16 mouse cellular contexts compared by ENCODE assay signal in the genomic region with DNA sequence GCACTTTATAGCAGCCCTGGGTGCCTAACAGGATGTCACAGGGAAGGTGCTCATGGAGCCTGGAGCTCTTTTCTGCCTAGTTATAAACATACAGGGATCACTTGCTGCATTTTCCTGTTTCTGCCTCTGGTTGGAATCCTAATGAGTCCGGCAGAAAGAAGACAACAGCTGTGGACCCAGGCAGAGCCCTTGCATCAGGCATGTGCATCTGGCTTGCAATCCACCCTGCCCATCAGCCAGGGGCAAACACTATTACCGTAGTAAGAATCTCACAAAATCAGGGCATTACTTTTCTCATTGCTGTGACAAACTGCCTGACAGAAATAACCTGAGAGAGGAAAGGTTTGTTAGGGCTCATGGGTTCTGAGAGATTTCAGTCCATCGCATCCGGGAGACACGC.
"Had no signal": no experiment of that assay in that cellular context is flagged by ENCODE, and none has a peak within 500 bp of the region (broad histone marks: within the 10 kb centered on the region; RNA-seq: fewer than 3 reads in every experiment).

No protein-coding gene starts in this region.

- H3K9ac ChIP-seq: neural tube, embryonic 13.5 days; neural tube, embryonic 15.5 days; stomach, embryonic 15.5 days had no signal

- H3K36me3 ChIP-seq: neural tube, embryonic 13.5 days; neural tube, embryonic 15.5 days; stomach, embryonic 15.5 days had no signal

- H3K4me3 ChIP-seq: neural tube, embryonic 13.5 days; neural tube, embryonic 15.5 days; stomach, embryonic 15.5 days had no signal

- H3K27ac ChIP-seq: neural tube, embryonic 13.5 days; neural tube, embryonic 15.5 days; stomach, embryonic 15.5 days; stomach, postnatal 0 days had no signal

- H3K27me3 ChIP-seq: neural tube, embryonic 13.5 days; neural tube, embryonic 15.5 days; stomach, embryonic 15.5 days had no signal

- H3K4me1 ChIP-seq: neural tube, embryonic 13.5 days; stomach, embryonic 15.5 days had no signal

- DNase-seq: retina, postnatal 1 day; right cerebral cortex, adult 18-20 months; right cerebral cortex, postnatal 14 days; right cerebral cortex, postnatal 25 days; right cerebral cortex, postnatal 4 days; spleen, adult 18-20 months; thymus, adult 18-20 months; thymus, adult 2 months; thymus, postnatal 14 days; thymus, postnatal 25 days; thymus, postnatal 36 days; thymus, postnatal 4 days had no signal

- H3K4me2 ChIP-seq: neural tube, embryonic 13.5 days; neural tube, embryonic 15.5 days; stomach, embryonic 15.5 days had no signal
